8 mouse cellular contexts compared by ENCODE assay signal in the genomic region with DNA sequence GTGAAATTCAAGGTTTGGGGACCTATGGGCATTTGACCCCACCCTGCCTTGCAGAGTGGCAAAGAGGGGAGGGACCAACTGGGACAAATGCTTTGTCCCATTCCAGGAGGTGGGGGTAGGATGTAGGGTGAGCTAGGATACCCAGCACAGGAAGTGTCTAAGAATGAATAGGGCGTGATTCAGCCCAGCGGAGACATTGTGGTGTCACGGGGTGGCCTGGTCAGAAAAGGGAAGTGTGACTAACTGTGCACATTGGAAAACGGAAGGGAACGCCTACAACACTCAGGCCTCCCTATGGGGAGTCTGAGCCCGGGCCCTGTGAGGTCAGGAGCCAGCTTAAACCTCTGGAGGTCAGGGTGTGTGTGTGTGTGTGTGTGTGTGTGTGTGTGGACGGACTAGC. TPM values are rescaled to one million over a fixed set of nuclear protein-coding genes. Genes with fewer than 3 reads are reported as not detected.
DNase-seq lines count a peak whose midpoint lies in the region; ATAC-seq and TF ChIP-seq lines count a peak whose summit lies in the region.
"Had no signal": no experiment of that assay in that cellular context is flagged by ENCODE, and none has a peak within 500 bp of the region (broad histone marks: within the 10 kb centered on the region; RNA-seq: fewer than 3 reads in every experiment).

No protein-coding gene starts in this region.

- WGBS in heart, embryonic 14.5 days, result 72% methylated on average over 7 of the region's 7 CpGs

- no peak overlapping the region for H3K9ac ChIP-seq in ES-Bruce4 (ENCODE audit: low read depth, poor library complexity, severe bottlenecking)
- no peak overlapping the region for H3K9ac ChIP-seq in heart, embryonic 14.5 days (ENCODE audit: low read length)

- no peak for TF ChIP-seq CTCF in ES-Bruce4 (IDR thresholded peaks at IDR 0.05; ENCODE audit: low read depth, low read length)

- TF ChIP-seq POLR2A in ES-Bruce4 (IDR thresholded peaks at IDR 0.05; ENCODE audit: insufficient read depth, low read length), result no peak

- no peaks in the 10 kb centered on the region for H3K27me3 ChIP-seq in ES-Bruce4 (ENCODE audit: control insufficient read depth, insufficient read depth, low read length, poor library complexity, severe bottlenecking)
- H3K27me3 ChIP-seq in heart, embryonic 14.5 days (ENCODE audit: control insufficient read depth, insufficient read depth, low read length), result no peaks in the 10 kb centered on the region

- no peak overlapping the region for H3K27ac ChIP-seq in ES-Bruce4 (ENCODE audit: insufficient read depth, low read length)
- peak overlapping the region in 1 of 2 experiments; percentile 34; a peak in 2 of 4 replicates for H3K27ac ChIP-seq in heart, embryonic 14.5 days (replicated peaks in 1 of 2; ENCODE audit: control insufficient read depth in 1 of 2, insufficient read depth in 1 of 2, low read depth in 2 of 2, low read length in 2 of 2)

- no peaks in the 10 kb centered on the region for H3K9me3 ChIP-seq in ES-Bruce4 (replicated peaks; ENCODE audit: control insufficient read depth, insufficient read depth, low read length, poor library complexity, severe bottlenecking)
- no peaks in the 10 kb centered on the region for H3K9me3 ChIP-seq in heart, embryonic 14.5 days (ENCODE audit: control insufficient read depth, low read length)

- no peak overlapping the region for H3K4me3 ChIP-seq in ES-Bruce4 (ENCODE audit: low read depth, low read length)
- no peak overlapping the region for H3K4me3 ChIP-seq in heart, embryonic 14.5 days (ENCODE audit: control insufficient read depth in 1 of 2, insufficient read depth in 1 of 2, low read depth in 1 of 2, low read length in 2 of 2)
- H3K4me3 ChIP-seq: erythroblast, embryonic 14.5 days had no signal

- TF ChIP-seq EP300 in ES-Bruce4 (IDR thresholded peaks at IDR 0.05; ENCODE audit: insufficient read depth, low read depth, low read length), result peak; percentile 93

- H3K4me1 ChIP-seq in ES-Bruce4 (ENCODE audit: control insufficient read depth, insufficient read depth, low read length), result peaks cover 3% of the 10 kb centered on the region
- peaks cover 27 to 30% of the 10 kb centered on the region in 2 experiments for H3K4me1 ChIP-seq in heart, embryonic 14.5 days (ENCODE audit: control insufficient read depth in 2 of 2, insufficient read depth in 2 of 2, low read length in 2 of 2)

- H3K4me2 ChIP-seq in heart, embryonic 14.5 days (ENCODE audit: low read length), result no peak overlapping the region

- ATAC-seq in heart, embryonic 14.5 days (ENCODE audit: insufficient number of reproducible peaks, insufficient read depth, low FRiP score, low read depth), result peak; percentile 33
- ATAC-seq in megakaryocyte-erythroid progenitor cell, adult 5-6 weeks (replicated peaks; ENCODE audit: low FRiP score, low TSS enrichment, poor library complexity, severe bottlenecking), result no peak

- H3K36me3 ChIP-seq in ES-Bruce4 (ENCODE audit: control insufficient read depth, insufficient read depth, low read length, poor library complexity, severe bottlenecking), result no peaks in the 10 kb centered on the region
- 0 out of 2 replicates have a peak, but pooled peaks cover 3% of the 10 kb centered on the region for H3K36me3 ChIP-seq in heart, embryonic 14.5 days (ENCODE audit: control insufficient read depth, insufficient read depth, low read length)

- DNase-seq in 416B (ENCODE audit: low read depth), result peak; percentile 97
- DNase-seq in lung, adult 18-20 months, result peak; percentile 88 to 91
- no peak for DNase-seq in cerebellum, adult 9-11 months
- no peak for DNase-seq in layer of hippocampus, adult 8-10 months (ENCODE audit: low spot score in 2 of 2)

RNA-seq across cellular contexts. Expression of a gene that starts 3.8 kb away (rescaled TPM):
- 54.1 and 54.5 TPM in 2 replicates for polyA plus RNA-seq in ES-Bruce4 (2011; ENCODE audit: insufficient read depth, insufficient read length, low read depth, missing spikeins)
- 15.1 and 18.5 TPM in 2 replicates for polyA plus RNA-seq in heart, embryonic 14.5 days (2014; fragmentation: Nextera tagmentation; extraction: Ambion mirVana)
- 28.9 and 29.8 TPM in 2 replicates for total RNA-seq in megakaryocyte-erythroid progenitor cell, adult 5-6 weeks (2014; fragmentation: Nextera tagmentation)
- total RNA-seq in megakaryocyte-erythroid progenitor cell, adult 5-6 weeks (2017), result 2.1 and 3.2 TPM in 2 replicates
- total RNA-seq in layer of hippocampus, adult 8-10 months (2022), result 10 to 100 TPM; 23.2 to 33.7 (median 26.9) TPM

RNA-seq across cellular contexts. Expression of a gene that starts 43.6 kb away (rescaled TPM):
- polyA plus RNA-seq in ES-Bruce4 (2011; ENCODE audit: insufficient read depth, insufficient read length, low read depth, missing spikeins), result 114 and 120 TPM in 2 replicates
- polyA plus RNA-seq in heart, embryonic 14.5 days (2014; fragmentation: Nextera tagmentation; extraction: Ambion mirVana), result 85.2 and 88.2 TPM in 2 replicates
- total RNA-seq in megakaryocyte-erythroid progenitor cell, adult 5-6 weeks (2014; fragmentation: Nextera tagmentation), result 69.2 and 88.5 TPM in 2 replicates
- 46.4 and 53.9 TPM in 2 replicates for total RNA-seq in megakaryocyte-erythroid progenitor cell, adult 5-6 weeks (2017)
- total RNA-seq in layer of hippocampus, adult 8-10 months (2022), result 100 to 1,000 TPM; 102 to 107 (median 105) TPM

Comparison
In these comparisons a context has a peak if more than half of its experiments do, and no peak if none do; other contexts are left out.
1. DNase-seq: peak in 416B (single experiment) and lung, adult 18-20 months (2 of 2); none in cerebellum, adult 9-11 months (single experiment) and layer of hippocampus, adult 8-10 months (0 of 2).